Mouse (Mus musculus) hindbrain, postnatal 0 days (tissue): ENCODE measurements around the gene Ifit1. TPM values are rescaled to one million over a fixed set of nuclear protein-coding genes. Genes with fewer than 3 reads are reported as not detected.
"Not testable (repeated sequence)": the region's sequence is repeated elsewhere in the genome, so short reads cannot be mapped to it uniquely, and the experiment has no call there.

Source experiments
- ATAC-seq: fragments of 200-750 bp; cut with Nextera tagmentation; 2 replicates; pipeline ENCODE4 v1.8.0; 2017; ENCODE audit warnings: mild to moderate bottlenecking, moderate TSS enrichment, moderate library complexity
- DNase-seq: peaks from one replicate; pipeline ENCODE4 v3.0.0-alpha.2; 2015; ENCODE audit warnings: low spot score
- H3K27ac ChIP-seq: fragments of 300-500 bp; sonication (generic); 2 replicates; pipeline ENCODE4 v1.5.1; 2014; ENCODE audit warnings: mild to moderate bottlenecking
- H3K27me3 ChIP-seq: fragments of 300-500 bp; sonication (generic); 2 replicates; pipeline ENCODE4 v1.6.1; 2014; ENCODE audit warnings: low read length, mixed read lengths; ENCODE audit not compliant: insufficient read depth
- H3K36me3 ChIP-seq: fragments of 300-500 bp; sonication (generic); 2 replicates; pipeline ENCODE4 v1.6.1; 2014; ENCODE audit warnings: low read length, mixed read lengths; ENCODE audit not compliant: insufficient read depth
- H3K4me1 ChIP-seq: fragments of 300-500 bp; sonication (generic); 2 replicates; pipeline ENCODE4 v1.6.1; 2014; ENCODE audit warnings: antibody characterized with exemption, low read length, mixed read lengths; ENCODE audit not compliant: insufficient read depth
- H3K4me2 ChIP-seq: fragments of 300-500 bp; sonication (generic); 2 replicates; pipeline ENCODE4 v1.6.1; 2014; ENCODE audit warnings: low read depth, mild to moderate bottlenecking, low read length, moderate library complexity, mixed read lengths
- H3K4me3 ChIP-seq: fragments of 300-500 bp; sonication (generic); 2 replicates; pipeline ENCODE4 v1.5.1; 2014; ENCODE audit warnings: low read length
- H3K9ac ChIP-seq: fragments of 300-500 bp; sonication (generic); replicated peaks from 2 replicates; pipeline ENCODE4 v1.6.1; 2014; ENCODE audit warnings: mild to moderate bottlenecking, low read length, moderate library complexity, mixed read lengths
- H3K9me3 ChIP-seq: fragments of 300-500 bp; sonication (generic); 2 replicates; pipeline ENCODE4 v1.6.1; 2016; ENCODE audit warnings: low read length, mixed read lengths
- CTCF ChIP-seq: IDR thresholded peaks from 2 replicates; pipeline ENCODE4 v1.5.1; 2016; ENCODE audit warnings: antibody characterized with exemption, control low read depth, low read depth
- WGBS: fragments of 180-500 bp; shearing (Covaris S2); extraction: QIAGEN DNeasy Blood & Tissue Kit; methylation state at CpG from one replicate; pipeline ENCODE4 v1.1.7; 2014; 5-methylcytosine and 5-hydroxymethylcytosine counted together
- polyA plus RNA-seq: library from polyadenylated mRNA; unstranded; fragments of >200 nt; fragmentation: Nextera tagmentation; extraction: Ambion mirVana; gene quantifications from 2 replicates; pipeline ENCODE4 v1.2.1, GENCODE M21; 2015
- total RNA-seq: library from RNA; depleted of rRNA; stranded (reverse); fragments of >200 nt; gene quantifications from 2 replicates; pipeline ENCODE4 v1.2.3, GENCODE M21; 2014

Gene Ifit1
- total and polyA plus RNA-seq, 2 experiments from 2014 or later: 0.99 to 1.5 TPM

- no peaks in the 10 kb centered on the region for H3K27me3 ChIP-seq
- no peak for DNase-seq
- H3K27ac ChIP-seq: no peak overlapping the region
- H3K4me3 ChIP-seq: no peak overlapping the region
- H3K36me3 ChIP-seq: no peaks in the 10 kb centered on the region
- no peaks in the 10 kb centered on the region for H3K9me3 ChIP-seq
- no peak overlapping the region for H3K4me2 ChIP-seq
- no peaks in the 10 kb centered on the region for H3K4me1 ChIP-seq
- TF ChIP-seq CTCF: no peak
- ATAC-seq: no peak
- H3K9ac ChIP-seq: no peak overlapping the region
- 82% methylated on average over 2 of the region's 2 CpGs for WGBS
Observed at GRCm38 (mm10) chr19:34627496-34627895, 13.2 kb upstream of the Ifit1 start.

GRCm38 (mm10) chr19:34631487-34631886 lies 9.2 kb upstream of the Ifit1 start:
- no peak overlapping the region for H3K4me3 ChIP-seq
- no peak overlapping the region for H3K9ac ChIP-seq
- H3K9me3 ChIP-seq: no peaks in the 10 kb centered on the region
- no peak overlapping the region for H3K4me2 ChIP-seq
- no peaks in the 10 kb centered on the region for H3K27me3 ChIP-seq
- no peak overlapping the region for H3K27ac ChIP-seq
- DNase-seq (no peak), ATAC-seq (no peak)
- H3K36me3 ChIP-seq: no peaks in the 10 kb centered on the region
- no peak for TF ChIP-seq CTCF
- H3K4me1 ChIP-seq: no peaks in the 10 kb centered on the region

GRCm38 (mm10) chr19:34633484-34633883 lies 7.2 kb upstream of the Ifit1 start:
- Histone ChIP-seq H3K9ac (no peak overlapping the region), H3K4me3 (no peak overlapping the region), H3K27me3 (no peaks in the 10 kb centered on the region), H3K27ac (no peak overlapping the region), H3K36me3 (no peaks in the 10 kb centered on the region), H3K4me1 (no peaks in the 10 kb centered on the region), H3K4me2 (no peak overlapping the region), H3K9me3 (no peaks in the 10 kb centered on the region)
- no peak for TF ChIP-seq CTCF
- 85% methylated on average over 2 of the region's 2 CpGs for WGBS
- DNase-seq: no peak
- no peak for ATAC-seq

- Histone ChIP-seq H3K4me2 (no peak overlapping the region), H3K9ac (no peak overlapping the region), H3K9me3 (no peaks in the 10 kb centered on the region), H3K27me3 (no peaks in the 10 kb centered on the region), H3K36me3 (no peaks in the 10 kb centered on the region), H3K4me1 (no peaks in the 10 kb centered on the region), H3K27ac (no peak overlapping the region), H3K4me3 (no peak overlapping the region)
- TF ChIP-seq CTCF: peak; percentile 74
- WGBS: 13% methylated on average over 3 of the region's 3 CpGs
- DNase-seq: peak; percentile 46
- peak; percentile 58 for ATAC-seq
Observed at GRCm38 (mm10) chr19:34636933-34637557, 3.6 kb upstream of the Ifit1 start.

DNA sequence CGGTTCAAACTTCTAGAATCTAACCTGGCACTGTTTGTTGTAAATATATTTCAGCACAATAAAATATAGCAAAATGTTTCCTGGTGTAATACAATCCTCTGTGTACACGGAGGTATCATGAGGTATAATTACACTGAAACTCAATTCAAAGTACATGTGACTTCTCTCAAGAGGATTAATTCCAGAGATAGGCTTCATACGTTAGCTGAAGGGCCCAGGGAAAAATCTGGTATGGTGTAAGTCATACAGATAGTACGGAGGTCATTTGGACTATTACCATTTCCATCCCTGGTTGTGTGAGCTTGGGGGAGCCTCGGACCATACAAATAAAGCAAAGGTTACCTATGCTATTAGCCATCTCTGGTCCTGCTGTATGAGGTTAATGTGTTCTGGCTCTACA lies 1.9 kb downstream of the Ifit1 start:
- DNase-seq (no peak), ATAC-seq (no peak)
- Histone ChIP-seq H3K4me3 (no peak overlapping the region), H3K9me3 (no peaks in the 10 kb centered on the region), H3K36me3 (no peaks in the 10 kb centered on the region), H3K27ac (no peak overlapping the region), H3K27me3 (no peaks in the 10 kb centered on the region), H3K4me2 (no peak overlapping the region), H3K4me1 (no peaks in the 10 kb centered on the region), H3K9ac (no peak overlapping the region)
- WGBS: 83% methylated on average over 5 of the region's 5 CpGs
- TF ChIP-seq CTCF: no peak

DNA sequence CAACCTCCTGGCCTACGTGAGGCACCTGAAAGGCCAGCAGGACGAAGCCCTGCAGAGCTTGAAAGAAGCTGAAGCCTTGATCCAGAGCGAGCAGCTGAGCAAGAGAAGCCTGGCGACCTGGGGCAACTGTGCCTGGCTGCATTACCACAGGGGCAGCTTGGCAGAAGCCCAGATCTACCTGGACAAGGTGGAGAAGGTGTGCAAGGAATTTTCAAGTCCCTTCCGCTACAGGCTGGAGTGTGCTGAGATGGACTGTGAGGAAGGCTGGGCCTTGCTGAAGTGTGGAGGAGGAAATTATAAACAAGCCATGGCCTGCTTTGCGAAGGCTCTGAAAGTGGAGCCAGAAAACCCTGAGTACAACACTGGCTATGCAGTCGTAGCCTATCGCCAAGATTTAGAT lies 7.0 kb downstream of the Ifit1 start:
- not testable (repeated sequence) for H3K9ac ChIP-seq, H3K4me3 ChIP-seq, DNase-seq, H3K27ac ChIP-seq, H3K36me3 ChIP-seq, H3K27me3 ChIP-seq, ATAC-seq, H3K4me2 ChIP-seq, H3K4me1 ChIP-seq, H3K9me3 ChIP-seq
- 96% methylated on average over 6 of the region's 8 CpGs for WGBS

GRCm38 (mm10) chr19:34650276-34650675 lies 9.6 kb downstream of the Ifit1 start:
- no peak for DNase-seq
- H3K27ac ChIP-seq: no peak overlapping the region
- no peak overlapping the region for H3K4me3 ChIP-seq
- TF ChIP-seq CTCF: no peak
- no peaks in the 10 kb centered on the region for H3K9me3 ChIP-seq
- no peaks in the 10 kb centered on the region for H3K27me3 ChIP-seq
- H3K4me1 ChIP-seq: no peaks in the 10 kb centered on the region
- H3K36me3 ChIP-seq: no peaks in the 10 kb centered on the region
- ATAC-seq: no peak
- no peak overlapping the region for H3K4me2 ChIP-seq
- no peak overlapping the region for H3K9ac ChIP-seq
- 84% methylated on average over 3 of the region's 3 CpGs for WGBS
